Mouse (Mus musculus) MEL (cell line): ENCODE results near the gene Rnf114. TPM values are rescaled to one million over a fixed set of nuclear protein-coding genes. Genes with fewer than 3 reads are reported as not detected.
A peak's percentile ranks its signal among the peaks of the same experiment; 100 is the strongest.

Source experiments
- DNase-seq: peaks from one replicate; pipeline ENCODE4 v3.0.0; 2011; ENCODE audit warnings: low read depth, low spot score
- H3K27ac ChIP-seq: 2 replicates; pipeline ENCODE4 v1.5.1; 2012; ENCODE audit warnings: low read depth, mild to moderate bottlenecking, control low read depth, low read length, moderate library complexity; ENCODE audit not compliant: control insufficient read depth
- H3K27me3 ChIP-seq, 2 experiments: fragments of 150-350 bp in 1 of 2; sonication (generic) in 1 of 2; 2 replicates each; pipeline ENCODE4 v1.6.1; 2012; ENCODE audit warnings: low read length in 2 of 2, mild to moderate bottlenecking in 2 of 2, improper control_type of control experiment in 1 of 2, moderate library complexity in 1 of 2; ENCODE audit not compliant: insufficient read depth in 2 of 2, control insufficient read depth in 1 of 2
- H3K36me3 ChIP-seq, 2 experiments: 2 replicates each; pipeline ENCODE4 v1.6.1; 2012 to 2014; ENCODE audit warnings: low read length in 2 of 2, improper control_type of control experiment in 1 of 2, inconsistent platforms in 1 of 2, mild to moderate bottlenecking in 1 of 2; ENCODE audit not compliant: insufficient read depth in 2 of 2, control insufficient read depth in 1 of 2
- H3K4me1 ChIP-seq, 2 experiments: fragments of 150-350 bp in 1 of 2; sonication (generic) in 1 of 2; 2 replicates each; pipeline ENCODE4 v1.6.1; 2012; ENCODE audit warnings: low read length in 2 of 2, improper control_type of control experiment in 1 of 2, mild to moderate bottlenecking in 1 of 2; ENCODE audit not compliant: insufficient read depth in 2 of 2, control insufficient read depth in 1 of 2
- H3K4me3 ChIP-seq, 2 experiments: fragments of 150-350 bp in 1 of 2; sonication (generic) in 1 of 2; 2 replicates each; pipeline ENCODE4 v1.5.1; 2012; ENCODE audit warnings: low read depth in 2 of 2, low read length in 2 of 2, mild to moderate bottlenecking in 2 of 2, moderate library complexity in 2 of 2, control low read depth in 1 of 2, improper control_type of control experiment in 1 of 2; ENCODE audit not compliant: control insufficient read depth in 1 of 2, insufficient read depth in 1 of 2
- H3K79me2 ChIP-seq: 2 replicates; pipeline ENCODE4 v1.6.1; 2012; ENCODE audit warnings: mild to moderate bottlenecking, low read length, moderate library complexity; ENCODE audit not compliant: control insufficient read depth, poor library complexity, insufficient read depth
- H3K9ac ChIP-seq: 2 replicates; pipeline ENCODE4 v1.6.1; 2012; ENCODE audit warnings: low read depth, mild to moderate bottlenecking, control low read depth, low read length, moderate library complexity; ENCODE audit not compliant: control insufficient read depth, poor library complexity, severe bottlenecking
- H3K9me3 ChIP-seq: fragments of 150-350 bp; sonication (generic); replicated peaks from 2 replicates; pipeline ENCODE4 v1.6.1; 2012; ENCODE audit warnings: mild to moderate bottlenecking, low read length, improper control_type of control experiment, moderate library complexity; ENCODE audit not compliant: insufficient read depth
- BHLHE40 ChIP-seq: IDR thresholded peaks from 2 replicates; pipeline ENCODE4 v1.6.1; 2012; ENCODE audit warnings: low read depth, mild to moderate bottlenecking, inconsistent platforms, low read length, improper control_type of control experiment, borderline replicate concordance
- CTCF ChIP-seq, 3 experiments: IDR thresholded peaks in 2 of 3; conservative IDR thresholded peaks in 1 of 3; 2 replicates each; pipeline ENCODE4 v1.5.1; 2011 to 2012; ENCODE audit warnings: low read length in 3 of 3, low read depth in 2 of 3, mild to moderate bottlenecking in 2 of 3, improper control_type of control experiment in 1 of 3, inconsistent platforms in 1 of 3, mixed read lengths in 1 of 3, moderate library complexity in 1 of 3; ENCODE audit not compliant: control insufficient read depth in 1 of 3, insufficient read depth in 1 of 3, poor library complexity in 1 of 3, severe bottlenecking in 1 of 3
- EP300 ChIP-seq, 2 experiments: IDR thresholded peaks; 2 replicates each; pipeline ENCODE4 v1.6.1; 2011; ENCODE audit warnings: improper control_type of control experiment in 2 of 2, low read length in 2 of 2, low read depth in 1 of 2, mild to moderate bottlenecking in 1 of 2
- ETS1 ChIP-seq: IDR thresholded peaks from 2 replicates; pipeline ENCODE4 v1.6.1; 2012; ENCODE audit warnings: low read depth, mild to moderate bottlenecking, inconsistent platforms, low read length, improper control_type of control experiment, moderate library complexity
- GATA1 ChIP-seq: IDR thresholded peaks from 2 replicates; pipeline ENCODE4 v1.6.1; 2011; ENCODE audit warnings: low read depth, low read length, improper control_type of control experiment
- HCFC1 ChIP-seq: IDR thresholded peaks from 2 replicates; pipeline ENCODE4 v1.6.1; 2012; ENCODE audit warnings: low read depth, mild to moderate bottlenecking, inconsistent platforms, low read length, improper control_type of control experiment, moderate library complexity
- JUND ChIP-seq: IDR thresholded peaks from 2 replicates; pipeline ENCODE4 v1.6.1; 2011; ENCODE audit warnings: low read depth, mild to moderate bottlenecking, improper control_type of control experiment, low read length
- MEF2A ChIP-seq: IDR thresholded peaks from 2 replicates; pipeline ENCODE4 v1.6.1; 2014; ENCODE audit warnings: low read depth, mild to moderate bottlenecking, inconsistent platforms, low read length, improper control_type of control experiment; ENCODE audit not compliant: poor library complexity, insufficient replicate concordance, severe bottlenecking; ENCODE audit errors: extremely low read depth
- MXI1 ChIP-seq: IDR thresholded peaks from 2 replicates; pipeline ENCODE4 v1.6.1; 2011; ENCODE audit warnings: mild to moderate bottlenecking, low read depth, low read length, improper control_type of control experiment
- MYC ChIP-seq: IDR thresholded peaks from 2 replicates; pipeline ENCODE4 v1.6.1; 2011; ENCODE audit warnings: low read depth, mild to moderate bottlenecking, low read length, improper control_type of control experiment, moderate library complexity
- NRF1 ChIP-seq: IDR thresholded peaks from 2 replicates; pipeline ENCODE4 v1.6.1; 2014; ENCODE audit warnings: low read depth, mild to moderate bottlenecking, inconsistent platforms, low read length, improper control_type of control experiment, moderate library complexity; ENCODE audit not compliant: poor library complexity, insufficient read depth, severe bottlenecking
- POLR2AphosphoS5 ChIP-seq: IDR thresholded peaks from 2 replicates; pipeline ENCODE4 v1.6.1; 2012; ENCODE audit warnings: low read depth, borderline replicate concordance, mild to moderate bottlenecking, inconsistent platforms, low read length, moderate library complexity, mixed read lengths
- RAD21 ChIP-seq: IDR thresholded peaks from 2 replicates; pipeline ENCODE4 v1.6.1; 2011; ENCODE audit warnings: mild to moderate bottlenecking, low read depth, low read length, improper control_type of control experiment
- SMC3 ChIP-seq: IDR thresholded peaks from 2 replicates; pipeline ENCODE4 v1.6.1; 2011; ENCODE audit warnings: low read depth, low read length, improper control_type of control experiment
- TAL1 ChIP-seq: IDR thresholded peaks from 2 replicates; pipeline ENCODE4 v1.6.1; 2012; ENCODE audit warnings: mild to moderate bottlenecking, inconsistent platforms, low read length, moderate library complexity, mixed read lengths
- USF1 ChIP-seq: IDR thresholded peaks from 2 replicates; pipeline ENCODE4 v1.6.1; 2014; ENCODE audit warnings: low read depth, mild to moderate bottlenecking, inconsistent platforms, low read length, improper control_type of control experiment, moderate library complexity
- ZC3H11A ChIP-seq: IDR thresholded peaks from 2 replicates; pipeline ENCODE4 v1.6.1; 2012; ENCODE audit warnings: low read depth, mild to moderate bottlenecking, inconsistent platforms, low read length, improper control_type of control experiment
- polyA plus RNA-seq, 2 experiments: library from polyadenylated mRNA; stranded (reverse) in 1 of 2; unstranded in 1 of 2; fragments of >175 nt in 1 of 2; fragments of >200 nt in 1 of 2; gene quantifications; 2 replicates each; pipeline versions ENCODE4 v1.2.1 to v1.2.4; 2012; ENCODE audit warnings: low replicate concordance in 2 of 2, low read depth in 1 of 2; ENCODE audit not compliant: insufficient read length in 2 of 2, insufficient read depth in 1 of 2, missing spikeins in 1 of 2
- total RNA-seq: library from RNA; depleted of rRNA; stranded (reverse); fragments of 300-350 nt; gene quantifications from 2 replicates; pipeline ENCODE4 v1.2.3, GENCODE M21; 2012

Gene Rnf114
- total and polyA plus RNA-seq, 3 experiments = 44.0 to 49.2 TPM; not detected in 1

- DNase-seq = no peak
- H3K27ac ChIP-seq = no peak overlapping the region
- peaks cover 0 to 5% of the 10 kb centered on the region in 2 experiments; a peak in 2 of 4 replicates for H3K4me1 ChIP-seq
- no peaks in the 10 kb centered on the region for H3K27me3 ChIP-seq
- no peak for TF ChIP-seq MXI1
- no peak for TF ChIP-seq POLR2AphosphoS5
- TF ChIP-seq USF1 = no peak
- TF ChIP-seq HCFC1 = no peak
- peaks cover 0 to 4% of the 10 kb centered on the region in 2 experiments; a peak in 1 of 4 replicates for H3K36me3 ChIP-seq
- H3K9me3 ChIP-seq = no peaks in the 10 kb centered on the region
- no peaks in the 10 kb centered on the region for H3K79me2 ChIP-seq
- no peak overlapping the region for H3K4me3 ChIP-seq
- no peak overlapping the region for H3K9ac ChIP-seq
These were observed 38.1 kb downstream of the Rnf114 start for GRCm38 (mm10) chr2:167530536-167530935.

GRCm38 (mm10) chr2:167532131-167532530 lies 39.7 kb downstream of the Rnf114 start:
- TF ChIP-seq ETS1 = no peak
- TF ChIP-seq TAL1 = no peak
- TF ChIP-seq ZC3H11A = peak; percentile 71
- TF ChIP-seq JUND = no peak
- TF ChIP-seq BHLHE40 = no peak
- peak; percentile 87 for TF ChIP-seq SMC3
- TF ChIP-seq CTCF (IDR thresholded peaks at IDR 0.05 in 2 of 3, conservative IDR thresholded peaks at IDR 0.05 in 1 of 3; ENCODE audit: control insufficient read depth in 1 of 3, insufficient read depth in 1 of 3, low read depth in 2 of 3, low read length in 3 of 3, poor library complexity in 1 of 3, severe bottlenecking in 1 of 3) = peak; percentile 85 to 97 (median 93)
- TF ChIP-seq MEF2A = no peak
- peak; percentile 80 for TF ChIP-seq RAD21
- TF ChIP-seq, all 39 proteins: peak for 4
- DNase-seq = peak; percentile 54
- no peak overlapping the region for H3K4me3 ChIP-seq

GRCm38 (mm10) chr2:167533880-167534279 lies 41.4 kb downstream of the Rnf114 start:
- Histone ChIP-seq H3K79me2 (no peaks in the 10 kb centered on the region; the same call in 1 of the 2 replicates), H3K27me3 (no peaks in the 10 kb centered on the region), H3K27ac (no peak overlapping the region), H3K4me3 (no peak overlapping the region), H3K36me3 (peaks cover 0 to 19% of the 10 kb centered on the region in 2 experiments; a peak in 2 of 4 replicates), H3K9me3 (no peaks in the 10 kb centered on the region), H3K9ac (no peak overlapping the region), H3K4me1 (peaks cover 14 to 20% of the 10 kb centered on the region in 2 experiments)
- no peak for TF ChIP-seq NRF1
- peak; percentile 58 for TF ChIP-seq GATA1
- TF ChIP-seq TAL1 = 0 out of 2 replicates have a peak, but pooled peaks have one; percentile 6
- peak in 1 of 2 experiments; percentile 51; a peak in 1 of 4 replicates for TF ChIP-seq EP300 (IDR thresholded peaks at IDR 0.05; ENCODE audit: low read depth in 1 of 2, low read length in 2 of 2)
- TF ChIP-seq MYC = no peak
- DNase-seq = peak; percentile 31

More at GRCm38 (mm10) chr2:167532131-167532530, 39.7 kb downstream of the Rnf114 start:
- Histone ChIP-seq H3K27me3 (no peaks in the 10 kb centered on the region), H3K27ac (no peak overlapping the region), H3K79me2 (no peaks in the 10 kb centered on the region), H3K9ac (no peak overlapping the region), H3K9me3 (no peaks in the 10 kb centered on the region), H3K36me3 (peaks cover 0 to 17% of the 10 kb centered on the region in 2 experiments; a peak in 2 of 4 replicates), H3K4me1 (peaks cover 11 to 17% of the 10 kb centered on the region in 2 experiments)
